Mouse (Mus musculus): ENCODE results near the gene Ptprq.

GRCm38 (mm10) chr10:107506397-107506796 is 213.5 kb downstream of the Ptprq start:
- TF ChIP-seq CHD2 (IDR thresholded peaks at IDR 0.05; ENCODE audit: low read depth, low read length) (no peak), HCFC1 (IDR thresholded peaks at IDR 0.05; ENCODE audit: borderline replicate concordance, insufficient read depth, low read length) (no peak)
